In the genomic region with DNA sequence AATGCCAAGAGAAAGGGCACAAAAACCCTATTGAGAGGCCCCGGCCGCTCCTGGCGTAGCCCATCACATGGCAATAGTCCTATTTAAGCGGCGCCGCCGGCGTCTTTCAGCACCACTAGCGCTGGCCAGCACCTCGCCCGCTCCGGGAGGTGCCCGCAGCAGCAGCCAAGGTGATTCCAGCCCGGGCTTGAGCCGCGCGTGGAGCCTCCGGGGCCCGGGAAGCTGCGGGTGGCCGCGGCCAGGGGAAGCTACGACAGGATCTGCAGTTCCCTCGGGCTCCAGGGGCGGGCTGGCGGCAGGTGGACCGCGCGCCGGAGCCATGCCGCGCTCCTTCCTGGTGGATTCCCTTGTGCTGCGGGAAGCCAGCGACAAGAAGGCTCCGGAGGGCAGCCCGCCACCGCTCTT, we compare ENCODE assay signal across 8 mouse cellular contexts. TPM values are rescaled to one million over a fixed set of nuclear protein-coding genes. Genes with fewer than 3 reads are reported as not detected.
DNase-seq lines count a peak whose midpoint lies in the region; ATAC-seq lines count a peak whose summit lies in the region.

Gene Gsx1 (plus strand): TSS at position 126 of the 405 bp plus-strand sequence.

- H3K4me3 ChIP-seq in limb, embryonic 15.5 days, result peak within 1 kb of the TSS; percentile 32
- H3K4me3 ChIP-seq in midbrain, embryonic 13.5 days (replicated peaks), result peak within 1 kb of the TSS; percentile 45
- peak within 1 kb of the TSS; percentile 28 for H3K4me3 ChIP-seq in stomach, embryonic 15.5 days (replicated peaks)

- ATAC-seq in granulocyte monocyte progenitor cell, adult 5-6 weeks (replicated peaks; ENCODE audit: poor library complexity, severe bottlenecking), result peak; percentile 79
- ATAC-seq in limb, embryonic 15.5 days (ENCODE audit: insufficient number of reproducible peaks, low FRiP score, low TSS enrichment, low read depth), result no peak
- peak; percentile 74 for ATAC-seq in midbrain, embryonic 13.5 days
- ATAC-seq in stomach, embryonic 15.5 days (ENCODE audit: insufficient read depth, low FRiP score, low read depth), result peak; percentile 56

- H3K27ac ChIP-seq in limb, embryonic 15.5 days, result no peak within 1 kb of the TSS
- peak within 1 kb of the TSS; percentile 4; the same call in 1 of the 2 replicates for H3K27ac ChIP-seq in midbrain, embryonic 13.5 days
- H3K27ac ChIP-seq in stomach, embryonic 15.5 days, result no peak within 1 kb of the TSS

- H3K9ac ChIP-seq in limb, embryonic 15.5 days, result no peak within 1 kb of the TSS
- peak within 1 kb of the TSS; percentile 53 for H3K9ac ChIP-seq in midbrain, embryonic 13.5 days (replicated peaks)
- no peak within 1 kb of the TSS for H3K9ac ChIP-seq in stomach, embryonic 15.5 days

- H3K27me3 ChIP-seq in limb, embryonic 15.5 days, result peaks cover 95% of the 10 kb centered on the region
- H3K27me3 ChIP-seq in midbrain, embryonic 13.5 days, result peaks cover 97% of the 10 kb centered on the region
- H3K27me3 ChIP-seq in stomach, embryonic 15.5 days (replicated peaks), result peaks cover 83% of the 10 kb centered on the region

- peak within 1 kb of the TSS; percentile 52 for H3K4me2 ChIP-seq in limb, embryonic 15.5 days
- peak within 1 kb of the TSS; percentile 70 for H3K4me2 ChIP-seq in midbrain, embryonic 13.5 days (replicated peaks)
- peak within 1 kb of the TSS; percentile 53 for H3K4me2 ChIP-seq in stomach, embryonic 15.5 days

- 1% methylated on average over 37 of the region's 37 CpGs for WGBS in limb, embryonic 15.5 days
- WGBS in midbrain, embryonic 13.5 days, result under 1% methylated on average over 35 of the region's 37 CpGs
- under 1% methylated on average over 37 of the region's 37 CpGs for WGBS in stomach, embryonic 15.5 days

- no peaks in the 10 kb centered on the region for H3K9me3 ChIP-seq in limb, embryonic 15.5 days
- 0 out of 2 replicates have a peak, but pooled peaks cover 2% of the 10 kb centered on the region for H3K9me3 ChIP-seq in midbrain, embryonic 13.5 days
- H3K9me3 ChIP-seq in stomach, embryonic 15.5 days, result no peaks in the 10 kb centered on the region

- no peaks in the 10 kb centered on the region for H3K36me3 ChIP-seq in limb, embryonic 15.5 days
- H3K36me3 ChIP-seq in midbrain, embryonic 13.5 days, result no peaks in the 10 kb centered on the region
- H3K36me3 ChIP-seq in stomach, embryonic 15.5 days, result no peaks in the 10 kb centered on the region

- peaks cover 29% of the 10 kb centered on the region for H3K4me1 ChIP-seq in limb, embryonic 15.5 days
- peaks cover 53% of the 10 kb centered on the region for H3K4me1 ChIP-seq in midbrain, embryonic 13.5 days (replicated peaks)
- peaks cover 28% of the 10 kb centered on the region for H3K4me1 ChIP-seq in stomach, embryonic 15.5 days

- peak; percentile 11 for DNase-seq in thymus, postnatal 0 days (ENCODE audit: low spot score)
- no peak for DNase-seq in thymus, postnatal 14 days
- peak; percentile 29 to 32 for DNase-seq in cerebellum, postnatal 36 days
- peak; percentile 48 for DNase-seq in kidney, adult 11 months

RNA-seq across cellular contexts. Expression of gene Gsx1, which starts in this region (rescaled TPM):
- polyA plus RNA-seq in thymus, postnatal 0 days (2015; fragmentation: Nextera tagmentation; extraction: Ambion mirVana), result not detected in 2 replicates
- not detected in 2 replicates for total RNA-seq in granulocyte monocyte progenitor cell, adult 5-6 weeks (2014; fragmentation: Nextera tagmentation)
- total RNA-seq in granulocyte monocyte progenitor cell, adult 5-6 weeks (2017), result not detected in 2 replicates
- polyA plus RNA-seq in limb, embryonic 15.5 days (2015; fragmentation: Nextera tagmentation; extraction: Ambion mirVana), result not detected in 2 replicates
- 10.7 and 16.2 TPM in 2 replicates for polyA plus RNA-seq in midbrain, embryonic 13.5 days (2015; fragmentation: Nextera tagmentation; extraction: Ambion mirVana)
- polyA plus RNA-seq in stomach, embryonic 15.5 days (2015; fragmentation: Nextera tagmentation; extraction: Ambion mirVana), result not detected in 2 replicates

Comparison
In these comparisons a context has a peak if more than half of its experiments do, and no peak if none do; other contexts are left out.
1. RNA of gene Gsx1 (polyA plus RNA-seq): 10.7 to 16.2 TPM in midbrain, embryonic 13.5 days; not detected in stomach, embryonic 15.5 days, not detected in thymus, postnatal 0 days and not detected in limb, embryonic 15.5 days; every median in the first group is over 10 times any median in the second.
2. Peak in DNase-seq in thymus, postnatal 0 days; RNA of the gene not detected or under 1 TPM.
3. Peak in ATAC-seq in granulocyte monocyte progenitor cell, adult 5-6 weeks; RNA of the gene not detected or under 1 TPM.
4. Peak in ATAC-seq, H3K4me3 ChIP-seq and H3K4me2 ChIP-seq in stomach, embryonic 15.5 days; RNA of the gene not detected or under 1 TPM.
5. Peak in every context shown above with its lines, with median percentiles within 50 percentile points of each other: H3K4me2 ChIP-seq and H3K4me3 ChIP-seq.